Mouse (Mus musculus): Measurements from ENCODE around the gene Fut7. TPM values are rescaled to one million over a fixed set of nuclear protein-coding genes. Genes with fewer than 3 reads are reported as not detected.

Gene Fut7
- polyA plus RNA-seq, 1 experiment from 2014 or later, result 0.27 TPM

DNA sequence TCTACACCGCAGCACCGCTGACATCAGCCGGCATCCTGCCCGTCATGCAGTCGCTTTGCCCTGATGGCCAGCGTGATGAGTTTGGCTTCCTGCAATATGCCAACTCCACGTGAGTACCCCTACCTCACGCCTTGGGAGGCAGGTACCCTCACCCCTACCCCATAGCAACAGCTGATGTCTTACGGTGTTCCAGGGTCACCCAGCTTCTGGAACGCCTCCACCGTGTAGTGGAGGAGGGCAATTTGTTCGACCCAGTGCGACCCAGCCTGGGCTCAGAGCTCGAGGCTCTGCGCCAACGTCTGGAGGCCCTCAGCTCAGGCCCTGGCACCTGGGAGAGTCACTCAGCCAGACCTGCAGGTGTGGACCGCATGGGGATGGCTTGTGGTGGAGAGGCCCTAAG, 10.0 kb downstream of the Fut7 start:
- Histone ChIP-seq H3K4me3 (ENCODE audit: low read depth, low read length) (no peak overlapping the region), H3K9ac (ENCODE audit: low read depth, low read length) (no peak overlapping the region), H3K36me3 (ENCODE audit: control insufficient read depth, insufficient read depth) (no peaks in the 10 kb centered on the region), H3K9me3 (ENCODE audit: control insufficient read depth) (no peaks in the 10 kb centered on the region), H3K4me1 (replicated peaks; ENCODE audit: control insufficient read depth, insufficient read depth, low read length) (no peaks in the 10 kb centered on the region; the same call in 1 of the 2 replicates), H3K4me2 (replicated peaks; ENCODE audit: low read depth) (no peak overlapping the region), H3K27me3 (replicated peaks; ENCODE audit: control insufficient read depth, insufficient read depth, low read length) (no peaks in the 10 kb centered on the region; the same call in 1 of the 2 replicates), H3K27ac (ENCODE audit: low read depth, low read length) (no peak overlapping the region)
- no peak for ATAC-seq
- 89% methylated on average over 17 of the region's 17 CpGs for WGBS
- TF ChIP-seq CTCF (IDR thresholded peaks at IDR 0.05; ENCODE audit: low read depth), result no peak

DNA sequence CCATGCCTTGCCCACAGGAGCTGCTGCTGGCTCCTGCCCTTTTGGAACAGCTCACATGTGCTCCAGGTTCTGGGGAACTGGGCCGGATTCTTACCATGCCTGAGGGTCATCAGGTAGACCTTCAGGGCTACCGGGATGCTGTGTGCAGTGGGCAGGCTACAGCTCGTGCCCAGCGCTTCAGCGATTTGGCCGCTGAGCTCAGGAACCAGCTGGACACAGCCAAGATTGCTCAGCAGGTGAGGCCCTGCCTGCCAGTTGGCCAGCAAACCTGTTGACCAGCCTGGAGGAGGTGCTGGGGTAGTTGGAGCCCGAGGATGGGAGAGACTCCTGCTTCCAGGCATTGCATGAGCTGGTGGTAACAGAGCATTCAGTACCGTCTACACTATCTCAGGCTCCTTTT, 11.2 kb downstream of the Fut7 start:
- no peaks in the 10 kb centered on the region for H3K4me1 ChIP-seq (replicated peaks; ENCODE audit: control insufficient read depth, insufficient read depth, low read length)
- no peaks in the 10 kb centered on the region for H3K27me3 ChIP-seq (replicated peaks; ENCODE audit: control insufficient read depth, insufficient read depth, low read length)
- no peak overlapping the region for H3K4me2 ChIP-seq (replicated peaks; ENCODE audit: low read depth)
- no peak overlapping the region for H3K27ac ChIP-seq (ENCODE audit: low read depth, low read length)
- H3K9ac ChIP-seq (ENCODE audit: low read depth, low read length), result no peak overlapping the region
- 78% methylated on average over 8 of the region's 8 CpGs for WGBS
- no peak overlapping the region for H3K4me3 ChIP-seq (ENCODE audit: low read depth, low read length)
- H3K36me3 ChIP-seq (ENCODE audit: control insufficient read depth, insufficient read depth), result no peaks in the 10 kb centered on the region; the same call in 1 of the 2 replicates
- no peak for ATAC-seq
- no peak for TF ChIP-seq CTCF (IDR thresholded peaks at IDR 0.05; ENCODE audit: low read depth)
- H3K9me3 ChIP-seq (ENCODE audit: control insufficient read depth), result no peaks in the 10 kb centered on the region

DNA sequence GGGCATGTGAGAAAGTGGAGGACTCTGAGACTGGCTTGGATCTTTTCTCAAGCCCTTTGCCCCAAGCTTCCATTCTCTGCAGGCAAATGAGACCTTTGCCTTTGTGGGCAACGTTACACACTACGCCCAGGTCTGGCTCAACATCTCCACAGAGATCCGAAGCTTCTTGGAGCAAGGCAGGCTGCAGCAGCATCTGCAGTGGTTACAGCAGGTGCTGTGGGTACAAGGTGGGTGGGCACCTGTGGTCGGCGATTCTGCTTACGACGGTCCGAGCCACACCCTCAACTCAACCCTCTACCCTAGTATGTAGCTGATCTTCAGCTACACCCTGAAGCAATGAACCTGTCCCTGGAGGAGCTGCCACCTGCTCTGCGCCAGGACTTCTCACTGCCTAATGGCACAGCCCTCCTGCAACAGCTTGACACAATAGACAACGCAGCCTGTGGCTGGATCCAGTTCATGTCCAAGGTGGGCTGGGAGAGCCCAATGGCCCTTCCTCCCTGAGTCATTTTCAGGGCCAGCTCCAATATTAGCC, 13.3 kb downstream of the Fut7 start:
- H3K9me3 ChIP-seq (ENCODE audit: control insufficient read depth), result no peaks in the 10 kb centered on the region
- WGBS, result 80% methylated on average over 10 of the region's 10 CpGs
- ATAC-seq, result no peak
- H3K4me2 ChIP-seq (replicated peaks; ENCODE audit: low read depth), result no peak overlapping the region
- no peak for TF ChIP-seq CTCF (IDR thresholded peaks at IDR 0.05; ENCODE audit: low read depth)
- no peaks in the 10 kb centered on the region for H3K4me1 ChIP-seq (replicated peaks; ENCODE audit: control insufficient read depth, insufficient read depth, low read length)
- H3K27me3 ChIP-seq (replicated peaks; ENCODE audit: control insufficient read depth, insufficient read depth, low read length), result no peaks in the 10 kb centered on the region
- no peak overlapping the region for H3K9ac ChIP-seq (ENCODE audit: low read depth, low read length)
- no peaks in the 10 kb centered on the region; the same call in 1 of the 2 replicates for H3K36me3 ChIP-seq (ENCODE audit: control insufficient read depth, insufficient read depth)
- H3K4me3 ChIP-seq (ENCODE audit: low read depth, low read length), result no peak overlapping the region
- H3K27ac ChIP-seq (ENCODE audit: low read depth, low read length), result no peak overlapping the region

DNA sequence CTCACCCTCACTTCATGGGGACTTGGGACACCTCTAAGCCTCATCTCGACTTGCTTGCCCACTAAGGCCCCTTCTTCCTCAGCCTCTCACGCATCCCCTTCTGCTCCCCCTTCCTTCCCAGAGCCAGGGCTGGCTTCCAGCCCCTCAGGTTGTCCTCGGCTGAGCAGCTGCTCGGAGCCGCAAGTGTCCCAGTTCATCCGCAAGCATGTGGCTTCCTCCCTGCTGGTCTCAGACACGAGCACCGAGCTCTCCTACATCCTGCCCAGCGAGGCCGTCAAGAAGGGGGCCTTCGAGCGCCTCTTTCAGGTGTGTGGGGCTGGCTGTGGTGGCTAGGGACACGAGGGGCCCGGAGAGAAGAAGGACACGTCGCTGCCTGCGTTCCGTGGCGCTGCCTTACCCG, 18.0 kb downstream of the Fut7 start:
- Histone ChIP-seq H3K9me3 (ENCODE audit: control insufficient read depth) (no peaks in the 10 kb centered on the region), H3K4me3 (ENCODE audit: low read depth, low read length) (no peak overlapping the region), H3K4me1 (replicated peaks; ENCODE audit: control insufficient read depth, insufficient read depth, low read length) (no peaks in the 10 kb centered on the region), H3K4me2 (replicated peaks; ENCODE audit: low read depth) (no peak overlapping the region), H3K36me3 (ENCODE audit: control insufficient read depth, insufficient read depth) (no peaks in the 10 kb centered on the region; the same call in 1 of the 2 replicates), H3K27ac (ENCODE audit: low read depth, low read length) (no peak overlapping the region), H3K9ac (ENCODE audit: low read depth, low read length) (no peak overlapping the region), H3K27me3 (replicated peaks; ENCODE audit: control insufficient read depth, insufficient read depth, low read length) (no peaks in the 10 kb centered on the region)
- TF ChIP-seq CTCF (IDR thresholded peaks at IDR 0.05; ENCODE audit: low read depth), result no peak
- 85% methylated on average over 20 of the region's 20 CpGs for WGBS
- no peak for ATAC-seq

DNA sequence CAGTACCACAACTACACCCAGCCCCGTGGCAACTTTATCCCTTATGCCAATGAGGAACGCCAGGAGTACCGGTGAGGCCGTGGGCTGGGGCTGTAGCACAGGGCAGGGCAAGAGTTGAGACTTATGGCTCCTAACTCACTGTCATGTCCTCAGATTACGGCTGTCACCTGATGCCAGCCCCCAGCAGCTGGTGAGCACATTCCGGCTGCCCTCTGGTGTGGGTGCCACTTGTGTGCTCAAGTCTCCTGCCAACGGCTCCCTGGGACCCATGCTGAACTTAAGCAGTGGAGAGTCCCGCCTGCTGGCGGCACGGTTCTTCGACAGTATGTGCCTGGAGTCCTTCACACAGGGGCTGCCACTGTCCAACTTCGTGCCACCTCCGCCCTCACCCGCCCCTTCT, 19.6 kb downstream of the Fut7 start:
- no peak for TF ChIP-seq CTCF (IDR thresholded peaks at IDR 0.05; ENCODE audit: low read depth)
- no peak for ATAC-seq
- no peaks in the 10 kb centered on the region for H3K9me3 ChIP-seq (ENCODE audit: control insufficient read depth)
- H3K4me1 ChIP-seq (replicated peaks; ENCODE audit: control insufficient read depth, insufficient read depth, low read length), result no peaks in the 10 kb centered on the region
- no peaks in the 10 kb centered on the region for H3K27me3 ChIP-seq (replicated peaks; ENCODE audit: control insufficient read depth, insufficient read depth, low read length)
- 91% methylated on average over 14 of the region's 14 CpGs for WGBS
- H3K9ac ChIP-seq (ENCODE audit: low read depth, low read length), result no peak overlapping the region
- no peak overlapping the region for H3K4me2 ChIP-seq (replicated peaks; ENCODE audit: low read depth)
- H3K36me3 ChIP-seq (ENCODE audit: control insufficient read depth, insufficient read depth), result no peaks in the 10 kb centered on the region; the same call in 1 of the 2 replicates
- no peak overlapping the region for H3K4me3 ChIP-seq (ENCODE audit: low read depth, low read length)
- no peak overlapping the region for H3K27ac ChIP-seq (ENCODE audit: low read depth, low read length)

DNA sequence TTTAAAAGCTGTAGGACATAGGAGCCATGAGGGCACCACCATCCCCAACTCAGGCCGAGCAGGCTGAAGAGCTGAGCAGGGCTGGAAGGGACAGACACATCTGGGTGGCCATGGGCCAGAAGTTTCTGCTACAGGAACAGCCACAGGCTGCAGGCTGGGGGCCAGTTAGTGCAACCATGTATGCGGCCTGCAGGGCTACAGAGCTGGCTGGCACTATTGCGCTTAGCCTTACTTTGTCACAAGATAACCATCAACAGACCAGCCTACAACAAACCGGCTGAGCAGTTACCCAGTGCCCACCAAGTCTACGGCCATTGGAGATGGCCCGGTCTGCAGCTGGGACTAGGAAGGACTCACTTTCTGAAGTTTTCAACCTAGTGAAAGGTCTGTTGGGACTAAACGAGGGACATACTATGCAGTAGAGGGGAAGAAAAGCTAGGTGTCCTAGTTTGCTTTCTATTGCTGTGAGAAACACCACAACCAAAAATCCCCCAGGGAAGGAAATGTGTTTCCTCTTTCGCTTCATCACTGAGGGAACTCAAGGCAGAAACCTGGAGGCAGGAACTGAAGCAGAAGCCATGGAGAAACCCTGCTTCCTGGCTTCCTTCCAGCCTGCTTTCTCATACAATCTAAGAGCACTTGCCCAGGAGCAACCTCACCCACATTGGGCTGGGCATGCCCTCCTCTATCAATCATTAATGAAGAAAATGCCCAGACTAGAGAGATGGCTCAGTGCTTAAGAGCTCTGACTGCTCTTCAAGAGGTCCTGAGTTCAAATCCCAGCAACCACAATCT, 28.0 kb downstream of the Fut7 start:
- H3K36me3 ChIP-seq (ENCODE audit: control insufficient read depth, insufficient read depth), result no peaks in the 10 kb centered on the region
- H3K27me3 ChIP-seq (replicated peaks; ENCODE audit: control insufficient read depth, insufficient read depth, low read length), result no peaks in the 10 kb centered on the region
- no peak overlapping the region for H3K9ac ChIP-seq (ENCODE audit: low read depth, low read length)
- 78% methylated on average over 8 of the region's 8 CpGs for WGBS
- H3K4me3 ChIP-seq (ENCODE audit: low read depth, low read length), result no peak overlapping the region
- H3K4me2 ChIP-seq (replicated peaks; ENCODE audit: low read depth), result no peak overlapping the region
- TF ChIP-seq CTCF (IDR thresholded peaks at IDR 0.05; ENCODE audit: low read depth), result no peak
- no peaks in the 10 kb centered on the region for H3K9me3 ChIP-seq (ENCODE audit: control insufficient read depth)
- H3K27ac ChIP-seq (ENCODE audit: low read depth, low read length), result no peak overlapping the region
- no peaks in the 10 kb centered on the region for H3K4me1 ChIP-seq (replicated peaks; ENCODE audit: control insufficient read depth, insufficient read depth, low read length)
- ATAC-seq, result no peak; the same call in 1 of the 2 replicates
